Mouse (Mus musculus) heart, postnatal 0 days (tissue): ENCODE measurements around the gene Strbp.

Experiments used
- CTCF ChIP-seq: IDR thresholded peaks from 2 replicates; pipeline ENCODE4 v1.5.1; 2016; ENCODE audit warnings: antibody characterized with exemption, control low read depth, low read depth
- EP300 ChIP-seq: IDR thresholded peaks from 2 replicates; pipeline ENCODE4 v1.6.1; 2016; ENCODE audit warnings: antibody characterized with exemption, low read depth

DNA sequence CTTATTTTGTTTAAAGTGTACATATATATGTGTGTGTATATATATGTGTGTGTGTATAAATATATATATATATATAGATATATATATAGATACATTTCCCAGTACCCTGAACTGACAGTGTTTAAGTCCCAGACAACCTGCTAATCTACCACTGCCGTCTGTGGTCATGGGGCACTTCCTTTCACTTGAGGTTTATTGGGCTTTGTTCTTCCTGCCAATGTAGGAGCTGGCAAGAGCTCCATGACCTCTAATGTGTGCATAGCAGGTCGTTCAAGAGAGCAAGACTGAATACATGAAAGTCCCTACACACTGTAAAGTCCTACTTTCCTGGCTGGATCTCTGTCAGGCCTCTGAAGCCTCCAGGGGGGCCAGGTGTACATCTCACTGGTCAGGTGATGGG is 138.1 kb downstream of the Strbp start:
- no peak for TF ChIP-seq CTCF
- TF ChIP-seq EP300 = no peak
